30 mouse cellular contexts compared by ENCODE assay signal in the genomic region with DNA sequence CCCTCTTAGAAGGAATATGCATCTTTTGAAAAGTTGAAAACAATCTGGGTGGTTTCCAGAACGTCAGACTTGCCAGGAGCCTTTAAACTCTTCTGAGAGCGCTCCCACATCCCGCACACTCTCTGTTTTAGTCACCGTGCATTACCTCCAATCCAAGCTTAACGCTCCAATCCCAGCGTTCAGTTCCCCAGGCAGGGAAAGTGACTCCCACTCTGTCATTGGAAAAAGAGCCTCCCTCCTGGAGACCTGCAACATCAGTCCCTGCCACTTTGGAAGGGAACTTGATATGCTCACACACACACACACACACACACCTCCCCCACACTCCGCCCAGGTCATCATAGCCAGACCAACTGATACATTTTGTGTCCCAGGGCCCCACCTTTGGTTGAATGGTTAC. TPM values are rescaled to one million over a fixed set of nuclear protein-coding genes. Genes with fewer than 3 reads are reported as not detected.
DNase-seq lines count a peak whose midpoint lies in the region; TF ChIP-seq lines count a peak whose summit lies in the region.
"Had no signal": no experiment of that assay in that cellular context is flagged by ENCODE, and none has a peak within 500 bp of the region (broad histone marks: within the 10 kb centered on the region; RNA-seq: fewer than 3 reads in every experiment).

No protein-coding gene starts in this region.

- in situ Hi-C loops in ES-E14 (cut with MboI; ENCODE audit: low sequenced_read_pairs in 2 of 2, unreplicated experiment in 2 of 2) = loop anchor here in 1 of 2 experiments (10.0 kb wide), 1 partner anchor 667 kb away; no protein-coding TSS in a partner anchor

- no peak for TF ChIP-seq CTCF in gastrocnemius, adult 2 months (IDR thresholded peaks at IDR 0.05)

- no peaks in the 10 kb centered on the region for H3K27me3 ChIP-seq in limb, embryonic 10.5 days (ENCODE audit: low read depth, poor library complexity, severe bottlenecking)

- no peaks in the 10 kb centered on the region for H3K36me3 ChIP-seq in ES-E14 (ENCODE audit: control insufficient read depth, insufficient read depth, low read length, poor library complexity, severe bottlenecking)
- no peaks in the 10 kb centered on the region for H3K36me3 ChIP-seq in limb, embryonic 10.5 days
- H3K36me3 ChIP-seq: G1E had no signal

- peaks cover 0 to 10% of the 10 kb centered on the region in 2 experiments; a peak in 2 of 4 replicates for H3K4me1 ChIP-seq in ES-E14 (ENCODE audit: control insufficient read depth in 2 of 2, insufficient read depth in 2 of 2, low read length in 2 of 2, poor library complexity in 1 of 2)
- no peaks in the 10 kb centered on the region for H3K4me1 ChIP-seq in limb, embryonic 10.5 days

- H3K9ac ChIP-seq in ES-E14 (ENCODE audit: insufficient read depth, low read depth, low read length, poor library complexity, severe bottlenecking) = no peak overlapping the region

- intact Hi-C loops in left cerebral cortex, postnatal 25 days (cut with DNase I) = loop anchor here (5.0 to 10.0 kb wide), 4 partner anchors 244 to 1337 kb away; partner anchors contain the start of gene Pcsk2
- intact Hi-C loops in gastrocnemius, adult 2 months (cut with DNase I) = no loop called here

- peak; percentile 65 for DNase-seq in ES-CJ7 (ENCODE audit: low read depth, low spot score)
- DNase-seq in ES-E14 (ENCODE audit: low read depth, low spot score) = peak; percentile 31
- DNase-seq in R1 (ENCODE audit: low read depth, low spot score) = peak; percentile 69
- DNase-seq in ZHBTc4 (ENCODE audit: low read depth, low spot score) = peak; percentile 69
- no peak for DNase-seq in left cerebral cortex, postnatal 25 days (ENCODE audit: low spot score in 2 of 2)
- DNase-seq in limb, embryonic 10.5 days (ENCODE audit: low spot score) = no peak
- DNase-seq in adrenal gland, postnatal 14 days = no peak
- DNase-seq in gastrocnemius, adult 2 months = no peak
- DNase-seq: adrenal gland, adult 2 months; adrenal gland, adult 8-10 months; adrenal gland, postnatal 10 days; adrenal gland, postnatal 25 days; adrenal gland, postnatal 36 days; B cell, adult 2 months; cerebellum, adult 11 months; cerebellum, adult 11-12 months; cerebellum, adult 18-20 months; cerebellum, adult 2 months; cerebellum, adult 8-10 months; cerebellum, adult 9-10 months; cerebellum, adult 9-11 months had no signal

- no peaks in the 10 kb centered on the region for H3K9me3 ChIP-seq in ES-E14 (ENCODE audit: control insufficient read depth, insufficient read depth, low read depth, low read length)
- no peaks in the 10 kb centered on the region for H3K9me3 ChIP-seq in limb, embryonic 10.5 days (replicated peaks)
- H3K9me3 ChIP-seq: G1E had no signal

- H3K27ac ChIP-seq in ES-E14 (ENCODE audit: insufficient read depth, low read depth, low read length, poor library complexity, severe bottlenecking) = peak overlapping the region; percentile 47; the same call in 1 of the 2 replicates
- no peak overlapping the region for H3K27ac ChIP-seq in limb, embryonic 10.5 days
- no peak overlapping the region for H3K27ac ChIP-seq in gastrocnemius, adult 2 months

- 89% methylated on average over 7 of the region's 7 CpGs for WGBS in limb, embryonic 10.5 days

- no peak overlapping the region for H3K4me3 ChIP-seq in ES-E14 (ENCODE audit: insufficient read depth in 1 of 2, low read depth in 1 of 2, low read length in 2 of 2, poor library complexity in 1 of 2, severe bottlenecking in 1 of 2)
- H3K4me3 ChIP-seq in limb, embryonic 10.5 days = no peak overlapping the region
- no peak overlapping the region for H3K4me3 ChIP-seq in gastrocnemius, adult 2 months

TF ChIP-seq in ES-E14, 5 proteins besides CTCF, POLR2A, EP300 and RAD21:
- no peak for TF ChIP-seq MAFK (IDR thresholded peaks at IDR 0.05; ENCODE audit: insufficient read depth, low read depth, low read length)
TF ChIP-seq in ES-E14: peak in this region for 0.

RNA-seq across cellular contexts. Expression of gene Otor, which starts 39.9 kb away (rescaled TPM):
- not detected in 2 replicates for total RNA-seq in ES-E14 (2012; rRNA removed)
- total RNA-seq in left cerebral cortex, postnatal 25 days (2021) = not detected
- polyA plus RNA-seq in limb, embryonic 10.5 days (2016; fragmentation: Nextera tagmentation; extraction: Ambion mirVana) = 0.79 and 1.8 TPM in 2 replicates
- total RNA-seq in adrenal gland, postnatal 14 days (2021) = not detected in 2 replicates
- total RNA-seq in gastrocnemius, adult 2 months (2021) = not detected
- total RNA-seq: adrenal gland, adult 18-20 months; adrenal gland, adult 2 months; adrenal gland, adult 8-10 months; adrenal gland, postnatal 10 days; adrenal gland, postnatal 25 days; adrenal gland, postnatal 36 days; adrenal gland, postnatal 4 days; CH12.LX; G1E; MEL had no signal
- polyA plus RNA-seq: activated CD4-positive, CD25-positive, alpha-beta regulatory T cell, adult 4 months; adrenal gland, adult 2 months; C2C12; CD4-positive, CD25-positive, alpha-beta regulatory T cell, adult 4 months; cerebellum, adult 2 months; G1E; Patski had no signal

RNA-seq across cellular contexts. Expression of gene Snrpb2, which starts 55.4 kb away (rescaled TPM):
- 36.0 and 61.5 TPM in 2 replicates for total RNA-seq in ES-E14 (2012; rRNA removed)
- total RNA-seq in left cerebral cortex, postnatal 25 days (2021) = 10 to 100 TPM; 34.2 to 35.0 TPM
- polyA plus RNA-seq in limb, embryonic 10.5 days (2016; fragmentation: Nextera tagmentation; extraction: Ambion mirVana) = 102 and 106 TPM in 2 replicates
- total RNA-seq in adrenal gland, postnatal 14 days (2021) = 41.9 and 52.5 TPM in 2 replicates
- total RNA-seq in gastrocnemius, adult 2 months (2021) = 10 to 100 TPM; 16.0 to 20.4 TPM

Comparison
In these comparisons a context has a peak if more than half of its experiments do, and no peak if none do; other contexts are left out.
1. DNase-seq: peak in ES-CJ7 (single experiment), ES-E14 (single experiment), R1 (single experiment) and ZHBTc4 (single experiment); none in left cerebral cortex, postnatal 25 days (0 of 2), limb, embryonic 10.5 days (single experiment), adrenal gland, postnatal 14 days (single experiment) and gastrocnemius, adult 2 months (single experiment).